Mouse (Mus musculus) CH12.LX (cell line): ENCODE data around the gene Fat3.

ENCODE experiments used
- CTCF ChIP-seq, 2 experiments: IDR thresholded peaks in 1 of 2; conservative IDR thresholded peaks in 1 of 2; 2 replicates each; pipeline ENCODE4 v1.5.1; 2011 to 2012; ENCODE audit warnings: low read depth in 2 of 2, low read length in 2 of 2, improper control_type of control experiment in 1 of 2, inconsistent platforms in 1 of 2, mild to moderate bottlenecking in 1 of 2, moderate library complexity in 1 of 2
- POLR2A ChIP-seq: IDR thresholded peaks from 2 replicates; pipeline ENCODE4 v1.6.1; 2011; ENCODE audit warnings: low read depth, mild to moderate bottlenecking, improper control_type of control experiment, low read length
- RAD21 ChIP-seq: IDR thresholded peaks from 2 replicates; pipeline ENCODE4 v1.6.1; 2011; ENCODE audit warnings: low read depth, mild to moderate bottlenecking, low read length, improper control_type of control experiment, moderate library complexity
- TCF12 ChIP-seq: IDR thresholded peaks from 2 replicates; pipeline ENCODE4 v1.6.1; 2014; ENCODE audit warnings: low read depth, mild to moderate bottlenecking, inconsistent platforms, low read length, improper control_type of control experiment
- USF1 ChIP-seq: IDR thresholded peaks from 2 replicates; pipeline ENCODE4 v1.6.1; 2014; ENCODE audit warnings: low read depth, mild to moderate bottlenecking, inconsistent platforms, low read length, improper control_type of control experiment

- no peak for TF ChIP-seq POLR2A
- no peak for TF ChIP-seq CTCF (conservative IDR thresholded peaks at IDR 0.05 in 1 of 2, IDR thresholded peaks at IDR 0.05 in 1 of 2; ENCODE audit: low read depth in 2 of 2, low read length in 2 of 2)
- no peak for TF ChIP-seq RAD21
- no peak for TF ChIP-seq TCF12
- no peak for TF ChIP-seq USF1
Observed at GRCm38 (mm10) chr9:16499621-16500381, 1.3 kb downstream of the Fat3 start.
